Mouse (Mus musculus): ENCODE measurements at regions not wholly inside any gene's neighbourhood (a gene's known extent, or its start where the extent isn't known, plus 50 kb on each side); places are given as distances from the start of the nearest gene placed in this dataset.

DNA sequence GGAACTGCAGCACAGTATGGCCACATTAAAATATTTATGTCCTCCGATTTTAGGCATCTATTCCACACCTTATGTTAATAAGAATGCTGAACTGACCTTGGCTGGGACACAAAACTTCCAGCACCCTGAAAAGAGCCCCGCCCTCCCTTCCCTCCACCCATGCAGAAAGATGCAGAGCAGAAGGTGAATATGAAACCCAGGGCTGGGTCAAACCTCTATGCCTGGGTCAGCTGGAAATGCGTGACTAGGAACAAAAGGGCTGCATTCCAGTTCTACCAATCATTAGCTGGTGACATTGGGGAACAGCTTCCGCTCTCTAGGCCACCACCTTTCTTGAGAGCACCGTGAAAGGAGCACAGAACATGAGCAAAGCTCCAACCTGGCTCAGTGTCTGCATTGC, 114.9 kb upstream of the Slc24a5 start:
- H3K27ac ChIP-seq (replicated peaks; ENCODE audit: low read depth, low read length): no peak overlapping the region
- no peak overlapping the region for H3K4me3 ChIP-seq (ENCODE audit: insufficient read depth, low read depth, low read length)
- no peaks in the 10 kb centered on the region for H3K4me1 ChIP-seq (ENCODE audit: control insufficient read depth, insufficient read depth, insufficient read length, low read length)

- no peak overlapping the region for H3K27ac ChIP-seq (replicated peaks; ENCODE audit: low read depth, low read length)
- no peaks in the 10 kb centered on the region for H3K4me1 ChIP-seq (ENCODE audit: control insufficient read depth, insufficient read depth, insufficient read length, low read length)
- H3K4me3 ChIP-seq (ENCODE audit: insufficient read depth, low read depth, low read length): no peak overlapping the region
Observed at GRCm38 (mm10) chr2:124955843-124956242, 112.1 kb upstream of the Slc24a5 start.

DNA sequence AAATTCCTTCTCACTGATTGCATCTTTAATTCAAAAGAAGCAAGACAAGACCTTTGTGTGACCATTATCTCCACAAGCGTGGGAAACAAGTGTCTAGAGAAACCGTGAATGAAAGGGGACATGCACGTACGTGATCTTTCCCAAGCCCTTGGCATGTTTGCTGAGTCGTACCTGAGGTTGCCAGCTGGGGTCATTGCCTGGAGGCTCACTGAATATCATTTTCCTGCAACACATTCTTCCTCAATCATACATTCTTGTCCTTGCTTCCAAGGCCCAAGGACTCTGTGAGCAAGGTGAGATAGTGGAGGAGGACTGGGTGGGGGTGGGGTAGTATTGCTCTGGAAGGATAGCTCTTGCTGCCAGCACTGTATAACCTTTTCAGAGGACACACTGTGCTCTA, 108.5 kb upstream of the Slc24a5 start:
- H3K4me3 ChIP-seq (ENCODE audit: insufficient read depth, low read depth, low read length): no peak overlapping the region
- no peaks in the 10 kb centered on the region for H3K4me1 ChIP-seq (ENCODE audit: control insufficient read depth, insufficient read depth, insufficient read length, low read length)
- H3K27ac ChIP-seq (replicated peaks; ENCODE audit: low read depth, low read length): no peak overlapping the region

- Histone ChIP-seq H3K4me3 (ENCODE audit: insufficient read depth, low read depth, low read length) (no peak overlapping the region), H3K27ac (replicated peaks; ENCODE audit: low read depth, low read length) (no peak overlapping the region), H3K4me1 (ENCODE audit: control insufficient read depth, insufficient read depth, insufficient read length, low read length) (no peaks in the 10 kb centered on the region)
Observed at GRCm38 (mm10) chr2:124971826-124972749, 95.8 kb upstream of the Slc24a5 start.

GRCm38 (mm10) chr2:124975106-124975505, 92.8 kb upstream of the Slc24a5 start:
- Histone ChIP-seq H3K4me3 (ENCODE audit: insufficient read depth, low read depth, low read length) (no peak overlapping the region), H3K4me1 (ENCODE audit: control insufficient read depth, insufficient read depth, insufficient read length, low read length) (no peaks in the 10 kb centered on the region), H3K27ac (replicated peaks; ENCODE audit: low read depth, low read length) (no peak overlapping the region)

GRCm38 (mm10) chr2:124990976-124991375, 76.9 kb upstream of the Slc24a5 start:
- no peaks in the 10 kb centered on the region for H3K4me1 ChIP-seq (ENCODE audit: control insufficient read depth, insufficient read depth, insufficient read length, low read length)
- no peak overlapping the region for H3K4me3 ChIP-seq (ENCODE audit: insufficient read depth, low read depth, low read length)
- no peak overlapping the region for H3K27ac ChIP-seq (replicated peaks; ENCODE audit: low read depth, low read length)

- Histone ChIP-seq H3K4me3 (ENCODE audit: insufficient read depth, low read depth, low read length) (no peak overlapping the region), H3K4me1 (ENCODE audit: control insufficient read depth, insufficient read depth, insufficient read length, low read length) (no peaks in the 10 kb centered on the region; the same call in 1 of the 2 replicates), H3K27ac (replicated peaks; ENCODE audit: low read depth, low read length) (no peak overlapping the region)
Observed at GRCm38 (mm10) chr2:125015007-125015406, 52.9 kb upstream of the Slc24a5 start.

- no peak overlapping the region for H3K4me3 ChIP-seq (ENCODE audit: insufficient read depth, low read depth, low read length)
- H3K4me1 ChIP-seq (ENCODE audit: control insufficient read depth, insufficient read depth, insufficient read length, low read length): no peaks in the 10 kb centered on the region; the same call in 1 of the 2 replicates
- H3K27ac ChIP-seq (replicated peaks; ENCODE audit: low read depth, low read length): no peak overlapping the region
Observed at GRCm38 (mm10) chr2:125016946-125017345, 51.0 kb upstream of the Slc24a5 start.

All from brown adipose tissue, adult 24 weeks (tissue).